Mouse (Mus musculus) embryonic facial prominence, embryonic 10.5 days (tissue): ENCODE results near the gene H6pd. TPM values are rescaled to one million over a fixed set of nuclear protein-coding genes. Genes with fewer than 3 reads are reported as not detected.

Source experiments
- DNase-seq: peaks from one replicate; pipeline ENCODE4 v3.0.0-alpha.2; 2017; ENCODE audit warnings: low spot score
- H3K27ac ChIP-seq: fragments of 300-500 bp; sonication (generic); replicated peaks from 2 replicates; pipeline ENCODE4 v1.5.1; 2016; ENCODE audit warnings: mild to moderate bottlenecking
- H3K27me3 ChIP-seq: fragments of 300-500 bp; sonication (generic); replicated peaks from 2 replicates; pipeline ENCODE4 v1.6.1; 2016; ENCODE audit warnings: low read depth, mild to moderate bottlenecking; ENCODE audit not compliant: poor library complexity, severe bottlenecking
- H3K36me3 ChIP-seq: fragments of 300-500 bp; sonication (generic); replicated peaks from 2 replicates; pipeline ENCODE4 v1.6.1; 2016; ENCODE audit warnings: mild to moderate bottlenecking, moderate library complexity
- H3K4me1 ChIP-seq: fragments of 300-500 bp; sonication (generic); 2 replicates; pipeline ENCODE4 v1.6.1; 2016
- H3K4me3 ChIP-seq: fragments of 300-500 bp; sonication (generic); 2 replicates; pipeline ENCODE4 v1.5.1; 2016; ENCODE audit warnings: mild to moderate bottlenecking, moderate library complexity
- H3K9me3 ChIP-seq: fragments of 300-500 bp; sonication (generic); 2 replicates; pipeline ENCODE4 v1.6.1; 2016; ENCODE audit warnings: mild to moderate bottlenecking
- WGBS: fragments of 180-500 bp; shearing (Covaris S2); methylation state at CpG from one replicate; pipeline ENCODE4 v1.1.7; 2016; 5-methylcytosine and 5-hydroxymethylcytosine counted together
- polyA plus RNA-seq: library from polyadenylated mRNA; unstranded; fragments of >200 nt; fragmentation: Nextera tagmentation; extraction: Ambion mirVana; gene quantifications from 2 replicates; pipeline ENCODE4 v1.2.1, GENCODE M21; 2016

H6pd gene
- polyA plus RNA-seq, 1 experiment from 2014 or later, result 5.3 TPM

DNA sequence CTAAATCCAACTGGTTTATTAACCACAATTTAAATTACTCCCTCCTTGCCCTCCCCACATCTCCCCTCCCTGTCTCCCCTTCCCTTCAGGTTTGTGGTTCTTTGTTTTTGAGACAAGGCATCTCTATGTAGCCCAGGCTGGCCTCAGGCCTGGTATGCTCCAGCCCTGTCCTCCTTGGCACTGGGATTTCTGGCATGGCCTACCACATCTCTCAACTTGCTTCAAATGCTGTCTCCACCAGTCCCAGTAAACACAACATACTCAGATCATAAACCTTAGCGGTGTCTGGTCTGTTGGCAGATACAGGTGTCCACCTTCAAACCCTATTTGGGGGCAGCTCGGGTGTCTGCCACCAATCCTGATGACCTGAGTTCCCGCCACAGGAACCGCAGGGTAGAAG, 5.2 kb downstream of the H6pd start:
- Histone ChIP-seq H3K4me1 (peaks cover 60% of the 10 kb centered on the region), H3K9me3 (no peaks in the 10 kb centered on the region), H3K36me3 (no peaks in the 10 kb centered on the region), H3K4me3 (no peak overlapping the region), H3K27ac (no peak overlapping the region), H3K27me3 (no peaks in the 10 kb centered on the region)
- WGBS, result 82% methylated on average over 4 of the region's 4 CpGs
- DNase-seq, result no peak

DNA sequence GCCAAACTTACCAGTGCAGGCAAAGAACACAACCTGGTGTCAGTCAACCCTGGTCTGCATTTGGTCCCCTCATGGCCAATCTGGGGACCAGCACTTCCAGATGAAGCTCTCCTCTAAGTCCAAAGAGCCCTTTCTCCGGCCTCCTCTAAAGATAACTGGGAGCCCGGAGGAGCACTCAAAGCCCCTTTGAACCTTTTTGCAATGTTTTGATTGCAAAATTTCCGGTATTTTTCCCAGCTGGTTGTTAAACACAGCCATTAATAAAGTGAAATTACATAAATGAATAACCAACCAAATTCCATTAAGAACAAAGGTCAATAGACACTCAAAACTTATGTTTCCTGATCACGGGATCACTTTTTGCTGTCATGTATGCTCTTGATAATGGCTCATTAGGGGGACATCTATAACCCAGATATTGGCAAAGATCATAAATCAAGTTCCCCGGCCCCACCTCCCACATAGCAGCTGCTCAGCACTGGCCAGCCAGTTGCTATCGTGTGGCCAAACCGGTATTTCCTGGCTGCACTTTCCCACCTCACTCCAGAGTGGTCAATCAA, 5.7 kb downstream of the H6pd start:
- WGBS, result 75% methylated on average over 7 of the region's 7 CpGs
- H3K27ac ChIP-seq, result no peak overlapping the region
- H3K27me3 ChIP-seq, result no peaks in the 10 kb centered on the region
- H3K36me3 ChIP-seq, result no peaks in the 10 kb centered on the region
- H3K4me3 ChIP-seq, result no peak overlapping the region
- H3K9me3 ChIP-seq, result no peaks in the 10 kb centered on the region
- DNase-seq, result no peak
- peaks cover 60% of the 10 kb centered on the region for H3K4me1 ChIP-seq

DNA sequence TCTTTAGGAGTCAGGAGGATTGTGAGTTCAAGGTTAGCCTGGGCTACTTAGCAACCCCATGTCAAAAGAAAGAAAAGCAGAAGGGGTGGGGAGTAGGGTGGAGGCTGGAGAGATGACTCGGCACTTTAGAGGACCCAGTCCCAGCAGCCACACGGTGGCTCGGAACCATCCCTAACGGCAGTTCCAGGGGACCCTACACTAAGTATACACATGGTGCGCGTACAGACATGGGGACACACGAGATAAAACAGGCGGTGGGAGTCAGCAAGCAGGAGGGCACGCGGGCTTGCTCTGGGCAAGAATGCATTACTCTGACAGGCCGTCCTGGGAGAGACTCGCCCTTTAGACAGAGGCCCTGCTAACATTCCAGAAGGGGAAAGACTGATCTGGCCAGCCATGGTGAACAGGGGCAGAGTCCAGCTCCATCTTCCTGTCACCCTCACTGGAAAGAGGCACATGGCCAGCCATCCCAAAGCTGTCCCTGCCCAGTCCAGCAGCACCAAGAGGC, 6.7 kb downstream of the H6pd start:
- no peak for DNase-seq
- Histone ChIP-seq H3K36me3 (no peaks in the 10 kb centered on the region), H3K9me3 (no peaks in the 10 kb centered on the region), H3K27ac (peak overlapping the region; percentile 26), H3K27me3 (no peaks in the 10 kb centered on the region), H3K4me1 (peaks cover 60% of the 10 kb centered on the region), H3K4me3 (no peak overlapping the region)
- 75% methylated on average over 12 of the region's 12 CpGs for WGBS

DNA sequence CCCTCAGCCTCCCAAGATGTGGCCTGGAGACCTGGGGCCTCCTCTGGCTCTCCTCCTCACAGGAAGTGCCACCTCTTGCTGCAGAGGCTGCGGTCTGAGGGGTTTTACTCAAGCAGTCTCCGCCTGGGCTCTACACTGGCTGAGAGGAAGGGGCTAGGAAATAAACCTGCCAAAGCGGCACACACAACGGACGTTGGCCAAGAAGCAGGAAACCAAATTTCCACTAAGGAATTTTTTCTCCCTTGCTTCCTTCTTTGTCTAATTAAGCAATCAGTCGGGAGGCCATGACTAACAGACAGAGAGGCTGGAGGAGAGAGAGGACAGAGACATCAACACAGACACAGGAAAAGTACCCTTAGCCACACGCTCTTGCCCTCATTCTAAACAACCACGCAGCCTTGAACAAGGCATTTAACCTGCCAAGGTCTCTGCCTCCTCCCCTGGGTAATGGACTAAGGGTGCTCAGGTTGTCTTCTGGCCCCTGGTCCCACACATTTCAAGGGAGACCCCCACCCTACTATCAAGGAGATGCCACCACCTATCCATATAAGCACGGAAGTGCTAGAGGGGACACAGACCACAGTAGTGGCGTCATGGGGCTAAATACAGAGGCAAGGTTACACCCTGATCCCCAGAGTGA, 7.5 kb downstream of the H6pd start:
- no peak for DNase-seq
- H3K36me3 ChIP-seq, result no peaks in the 10 kb centered on the region
- no peaks in the 10 kb centered on the region for H3K27me3 ChIP-seq
- H3K27ac ChIP-seq, result peak overlapping the region; percentile 66
- peaks cover 60% of the 10 kb centered on the region for H3K4me1 ChIP-seq
- H3K4me3 ChIP-seq, result no peak overlapping the region
- 67% methylated on average over 10 of the region's 10 CpGs for WGBS
- no peaks in the 10 kb centered on the region for H3K9me3 ChIP-seq

- Histone ChIP-seq H3K9me3 (no peaks in the 10 kb centered on the region), H3K4me1 (peaks cover 60% of the 10 kb centered on the region), H3K36me3 (no peaks in the 10 kb centered on the region), H3K27me3 (no peaks in the 10 kb centered on the region; the same call in 1 of the 2 replicates), H3K4me3 (no peak overlapping the region), H3K27ac (no peak overlapping the region; the same call in 1 of the 2 replicates)
- DNase-seq, result no peak
- WGBS, result 88% methylated on average over 15 of the region's 15 CpGs
Measured at GRCm38 (mm10) chr4:149999931-150000555, 8.8 kb downstream of the H6pd start.

DNA sequence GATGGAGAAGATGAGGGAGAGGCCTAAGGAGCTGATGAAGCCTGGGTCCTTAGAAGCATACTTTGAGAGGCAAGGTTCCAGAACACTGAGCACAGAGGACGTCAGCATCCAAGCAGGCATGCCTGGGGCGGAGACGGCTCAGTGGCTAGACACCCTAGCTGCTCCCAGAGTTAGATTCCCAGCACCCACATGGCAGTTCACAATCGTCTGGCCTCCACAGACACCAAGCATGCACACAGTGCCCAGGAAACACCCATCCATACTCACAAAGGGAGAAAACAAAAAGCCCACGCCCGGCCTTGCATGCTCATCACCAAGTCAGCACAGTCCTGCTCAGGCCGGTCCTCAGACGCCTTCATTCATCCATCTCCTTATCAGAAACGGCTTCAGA, 9.3 kb downstream of the H6pd start:
- no peak overlapping the region for H3K4me3 ChIP-seq
- no peaks in the 10 kb centered on the region for H3K36me3 ChIP-seq
- DNase-seq, result no peak
- WGBS, result 85% methylated on average over 9 of the region's 9 CpGs
- H3K4me1 ChIP-seq, result peaks cover 60% of the 10 kb centered on the region
- no peak overlapping the region for H3K27ac ChIP-seq
- H3K27me3 ChIP-seq, result no peaks in the 10 kb centered on the region; the same call in 1 of the 2 replicates
- no peaks in the 10 kb centered on the region for H3K9me3 ChIP-seq

DNA sequence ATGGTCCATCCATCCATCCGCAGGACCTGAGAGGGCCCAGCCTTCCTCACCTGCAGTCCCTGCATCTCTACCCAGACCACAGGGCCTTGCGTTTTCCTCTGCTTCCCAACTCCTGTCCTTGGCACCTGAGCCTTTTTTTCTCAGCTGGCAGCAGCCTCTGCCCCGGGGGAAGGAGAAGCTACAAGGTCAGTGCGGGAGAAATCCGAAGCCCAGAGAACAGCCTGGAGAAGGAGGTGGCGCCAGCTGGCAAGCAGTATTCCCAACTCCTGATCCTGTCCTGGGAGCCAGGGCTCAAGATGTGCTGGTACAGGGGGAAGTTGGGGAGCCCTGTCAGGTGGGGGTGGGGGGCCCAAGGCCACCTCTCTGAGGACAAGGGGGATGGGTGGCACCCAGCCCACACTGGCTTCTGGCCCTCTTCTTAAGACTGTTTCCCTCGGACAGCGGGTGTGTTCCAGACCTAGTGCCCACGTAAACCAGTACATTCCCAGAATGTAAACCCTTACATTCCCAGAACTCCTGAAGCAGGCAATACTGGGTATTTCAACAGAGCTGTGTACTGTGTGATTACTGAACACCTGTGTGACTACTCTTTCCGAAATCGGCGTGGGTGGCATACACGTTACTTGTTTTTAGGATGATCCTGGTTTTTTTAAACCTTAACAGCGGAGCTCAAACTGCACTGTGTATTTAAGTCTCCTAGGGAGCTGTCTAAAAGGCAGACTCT, 9.9 kb downstream of the H6pd start:
- WGBS, result 82% methylated on average over 14 of the region's 14 CpGs
- Histone ChIP-seq H3K4me1 (peaks cover 58% of the 10 kb centered on the region), H3K9me3 (no peaks in the 10 kb centered on the region)

DNA sequence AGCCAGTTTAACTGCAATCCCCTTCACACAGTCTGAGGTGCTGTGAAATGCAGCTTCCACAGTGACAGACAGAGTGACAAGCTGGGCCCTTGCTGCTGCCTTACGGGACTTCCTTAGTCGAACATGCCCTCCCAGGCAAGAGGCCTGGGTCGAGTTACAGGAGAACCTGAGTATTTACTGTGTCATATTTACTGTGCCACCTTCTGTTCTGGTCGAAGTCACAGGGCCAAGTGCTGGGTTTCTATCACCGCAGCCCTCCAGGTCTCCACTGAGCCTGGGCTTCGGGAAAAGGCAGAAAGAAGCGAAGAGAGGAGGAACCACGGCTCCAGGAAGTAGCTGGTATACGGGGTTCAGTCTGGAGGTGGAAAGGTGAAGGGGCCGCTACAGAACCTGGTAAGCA, 10.8 kb downstream of the H6pd start:
- no peak for DNase-seq
- WGBS, result 68% methylated on average over 10 of the region's 10 CpGs
- no peaks in the 10 kb centered on the region for H3K9me3 ChIP-seq
- no peaks in the 10 kb centered on the region; the same call in 1 of the 2 replicates for H3K27me3 ChIP-seq
- peaks cover 49% of the 10 kb centered on the region for H3K4me1 ChIP-seq
- no peaks in the 10 kb centered on the region for H3K36me3 ChIP-seq
- H3K27ac ChIP-seq, result 0 out of 2 replicates have a peak overlapping the region, but pooled peaks have one; percentile 3
- H3K4me3 ChIP-seq, result no peak overlapping the region

More for the DNA sequence above, 9.9 kb downstream of the H6pd start:
- Histone ChIP-seq H3K36me3 (no peaks in the 10 kb centered on the region), H3K27ac (no peak overlapping the region), H3K4me3 (no peak overlapping the region), H3K27me3 (no peaks in the 10 kb centered on the region; the same call in 1 of the 2 replicates)
- no peak for DNase-seq

GRCm38 (mm10) chr4:149996440-149996839, 12.4 kb downstream of the H6pd start:
- H3K4me1 ChIP-seq, result peaks cover 40% of the 10 kb centered on the region
- no peaks in the 10 kb centered on the region for H3K36me3 ChIP-seq
- DNase-seq, result no peak
- H3K27me3 ChIP-seq, result peaks cover 13% of the 10 kb centered on the region
- H3K27ac ChIP-seq, result no peak overlapping the region
- H3K9me3 ChIP-seq, result no peaks in the 10 kb centered on the region
- WGBS, result 86% methylated on average over 7 of the region's 7 CpGs
- H3K4me3 ChIP-seq, result no peak overlapping the region

DNA sequence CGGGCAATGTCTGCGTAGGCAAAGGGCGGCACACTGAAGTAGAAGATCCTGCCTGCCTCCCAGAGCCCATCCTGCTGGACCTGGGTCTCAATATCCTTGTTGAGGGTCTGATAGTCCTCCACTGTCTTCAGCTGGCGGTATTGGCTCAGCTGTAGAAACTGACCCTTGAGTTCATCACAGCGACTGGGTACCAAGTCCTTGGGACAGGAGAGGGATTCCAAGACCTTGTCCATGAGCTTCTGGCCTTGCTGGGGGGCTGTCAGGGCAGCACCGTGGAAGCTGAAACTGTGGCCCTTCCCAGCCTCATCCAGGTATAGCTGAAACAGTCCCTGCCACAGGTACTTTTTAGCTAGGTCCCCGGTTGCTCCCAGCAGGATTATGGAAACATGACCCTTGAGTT, 12.9 kb downstream of the H6pd start:
- Histone ChIP-seq H3K27me3 (peaks cover 19% of the 10 kb centered on the region), H3K4me1 (peaks cover 40% of the 10 kb centered on the region), H3K9me3 (no peaks in the 10 kb centered on the region), H3K36me3 (no peaks in the 10 kb centered on the region), H3K4me3 (no peak overlapping the region), H3K27ac (no peak overlapping the region)
- 89% methylated on average over 7 of the region's 7 CpGs for WGBS
- DNase-seq, result no peak

- Histone ChIP-seq H3K27me3 (peaks cover 33% of the 10 kb centered on the region), H3K4me3 (no peak overlapping the region), H3K4me1 (peaks cover 39% of the 10 kb centered on the region), H3K27ac (no peak overlapping the region), H3K9me3 (no peaks in the 10 kb centered on the region), H3K36me3 (no peaks in the 10 kb centered on the region)
- no peak for DNase-seq
- 89% methylated on average over 10 of the region's 10 CpGs for WGBS
Measured at GRCm38 (mm10) chr4:149994218-149994617, 14.6 kb downstream of the H6pd start.

DNA sequence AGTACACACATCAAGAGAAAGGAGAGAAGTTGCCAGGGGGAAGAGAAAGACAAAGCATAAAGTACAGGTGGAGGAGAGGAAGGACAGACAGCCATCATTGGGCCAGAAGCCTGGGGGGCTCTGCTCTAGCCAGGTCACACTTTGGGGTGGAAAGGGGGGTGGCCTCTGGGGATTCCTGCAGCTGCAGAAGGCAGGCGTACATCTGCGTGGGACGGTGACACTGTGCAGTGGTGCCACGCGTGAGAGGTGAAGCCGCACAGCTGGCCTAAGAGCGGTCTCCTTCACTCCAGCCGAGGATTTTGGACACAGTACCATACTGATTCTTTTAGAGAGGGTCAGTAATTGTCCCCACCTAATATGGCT, 16.2 kb downstream of the H6pd start:
- peaks cover 33% of the 10 kb centered on the region for H3K27me3 ChIP-seq
- H3K4me3 ChIP-seq, result no peak overlapping the region
- 91% methylated on average over 8 of the region's 8 CpGs for WGBS
- no peaks in the 10 kb centered on the region for H3K36me3 ChIP-seq
- peaks cover 35% of the 10 kb centered on the region for H3K4me1 ChIP-seq
- no peaks in the 10 kb centered on the region for H3K9me3 ChIP-seq
- DNase-seq, result no peak
- no peak overlapping the region for H3K27ac ChIP-seq
